Mouse (Mus musculus) hindbrain, embryonic 14.5 days (tissue): ENCODE data around the gene Sppl2c. TPM values are rescaled to one million over a fixed set of nuclear protein-coding genes. Genes with fewer than 3 reads are reported as not detected.
A peak's percentile ranks its signal among the peaks of the same experiment; 100 is the strongest.

Experiments
- ATAC-seq: fragments of 200-750 bp; cut with Nextera tagmentation; 2 replicates; pipeline ENCODE4 v1.8.0; 2017; ENCODE audit warnings: moderate number of reproducible peaks, mild to moderate bottlenecking, moderate TSS enrichment, moderate library complexity; ENCODE audit not compliant: low FRiP score
- DNase-seq: peaks from one replicate; pipeline ENCODE4 v3.0.0-alpha.2; 2015; ENCODE audit warnings: low spot score
- H3K27ac ChIP-seq: fragments of 300-500 bp; sonication (generic); 2 replicates; pipeline ENCODE4 v1.5.1; 2014; ENCODE audit warnings: mild to moderate bottlenecking, moderate library complexity
- H3K27me3 ChIP-seq: fragments of 300-500 bp; sonication (generic); 2 replicates; pipeline ENCODE4 v1.6.1; 2014; ENCODE audit warnings: mild to moderate bottlenecking, low read length, mixed read lengths; ENCODE audit not compliant: control insufficient read depth, insufficient read depth
- H3K36me3 ChIP-seq: fragments of 300-500 bp; sonication (generic); replicated peaks from 2 replicates; pipeline ENCODE4 v1.6.1; 2014; ENCODE audit not compliant: control insufficient read depth, insufficient read depth
- H3K4me1 ChIP-seq: fragments of 300-500 bp; sonication (generic); replicated peaks from 2 replicates; pipeline ENCODE4 v1.6.1; 2014; ENCODE audit warnings: antibody characterized with exemption, low read length, mixed read lengths; ENCODE audit not compliant: control insufficient read depth, insufficient read depth
- H3K4me2 ChIP-seq: fragments of 300-500 bp; sonication (generic); replicated peaks from 2 replicates; pipeline ENCODE4 v1.6.1; 2014; ENCODE audit warnings: mild to moderate bottlenecking, moderate library complexity
- H3K4me3 ChIP-seq: fragments of 300-500 bp; sonication (generic); replicated peaks from 2 replicates; pipeline ENCODE4 v1.5.1; 2014; ENCODE audit warnings: mild to moderate bottlenecking, low read length
- H3K9ac ChIP-seq: fragments of 300-500 bp; sonication (generic); 2 replicates; pipeline ENCODE4 v1.6.1; 2014
- H3K9me3 ChIP-seq: fragments of 300-500 bp; sonication (generic); 2 replicates; pipeline ENCODE4 v1.6.1; 2016; ENCODE audit warnings: low read length; ENCODE audit not compliant: control insufficient read depth
- WGBS: fragments of 180-500 bp; shearing (Covaris S2); extraction: QIAGEN DNeasy Blood & Tissue Kit; methylation state at CpG from one replicate; pipeline ENCODE4 v1.1.7; 2014; 5-methylcytosine and 5-hydroxymethylcytosine counted together
- polyA plus RNA-seq: library from polyadenylated mRNA; unstranded; fragments of >200 nt; fragmentation: Nextera tagmentation; extraction: Ambion mirVana; gene quantifications from 2 replicates; pipeline ENCODE4 v1.2.1, GENCODE M21; 2014

Sppl2c gene
- polyA plus RNA-seq, 1 experiment from 2014 or later = not detected

DNA sequence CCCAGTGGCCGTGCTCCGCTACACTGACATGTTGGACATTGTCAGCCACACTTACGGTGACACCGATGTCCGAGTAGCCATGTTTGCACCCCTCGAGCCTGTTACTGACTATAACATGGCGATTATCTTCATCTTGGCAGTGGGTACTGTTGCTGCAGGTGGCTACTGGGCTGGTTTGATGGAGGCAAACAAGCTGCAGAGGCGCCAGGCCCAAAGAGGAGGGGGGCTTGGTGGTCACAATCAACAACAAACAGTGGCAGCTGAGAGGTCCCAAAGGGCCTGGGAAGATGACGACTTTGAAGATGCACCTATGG, 667 bp downstream of the Sppl2c start:
- ATAC-seq (no peak), DNase-seq (no peak)
- Histone ChIP-seq H3K4me3 (no peak overlapping the region), H3K9me3 (no peaks in the 10 kb centered on the region), H3K27ac (no peak overlapping the region), H3K4me2 (no peak overlapping the region), H3K36me3 (no peaks in the 10 kb centered on the region), H3K4me1 (no peaks in the 10 kb centered on the region), H3K9ac (no peak overlapping the region), H3K27me3 (no peaks in the 10 kb centered on the region)
- whole genome bisulfite sequencing = 91% methylated on average over 9 of the region's 9 CpGs

DNA sequence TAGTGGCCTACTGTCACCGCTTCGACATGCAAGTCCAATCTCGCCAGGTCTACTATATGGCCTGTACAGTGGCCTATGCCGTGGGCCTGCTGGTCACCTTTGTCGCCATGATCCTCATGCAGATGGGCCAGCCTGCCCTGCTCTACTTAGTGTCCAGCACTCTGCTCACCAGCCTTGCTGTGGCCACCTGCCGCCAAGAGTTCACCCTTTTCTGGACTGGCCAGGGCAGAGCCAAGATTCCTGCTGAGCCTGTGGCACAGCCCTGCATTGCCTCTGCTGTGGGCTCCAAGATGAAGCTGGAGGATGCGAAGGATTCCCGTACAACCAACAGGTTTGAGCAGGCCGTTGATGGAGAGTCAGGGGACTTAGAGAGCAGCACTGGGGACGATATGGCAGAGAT, 1.6 kb downstream of the Sppl2c start:
- Histone ChIP-seq H3K4me3 (no peak overlapping the region), H3K27me3 (no peaks in the 10 kb centered on the region), H3K9me3 (no peaks in the 10 kb centered on the region), H3K36me3 (no peaks in the 10 kb centered on the region), H3K9ac (no peak overlapping the region), H3K27ac (no peak overlapping the region), H3K4me2 (no peak overlapping the region), H3K4me1 (no peaks in the 10 kb centered on the region)
- ATAC-seq (no peak), DNase-seq (no peak)
- WGBS = 94% methylated on average over 10 of the region's 10 CpGs

DNA sequence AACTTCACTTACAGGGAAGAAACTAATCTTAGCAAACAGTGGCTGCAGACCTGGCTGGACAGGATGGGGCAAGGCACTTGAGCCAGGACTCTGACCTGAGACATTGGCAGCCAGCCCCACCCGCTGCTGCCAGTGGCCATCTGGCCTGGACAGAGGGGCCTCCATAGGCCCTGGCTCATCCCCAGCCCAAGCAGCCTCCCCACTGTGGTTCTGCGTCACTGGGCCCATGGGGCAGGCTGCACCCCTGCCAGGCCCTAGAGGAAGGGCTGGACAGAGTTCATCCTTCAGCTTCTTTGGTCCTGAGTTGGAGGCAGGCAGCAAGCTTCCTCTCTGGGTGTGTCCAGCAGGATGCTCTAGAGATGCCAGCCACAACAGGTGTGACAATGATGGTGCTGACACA, 3.9 kb downstream of the Sppl2c start:
- Histone ChIP-seq H3K4me3 (no peak overlapping the region), H3K4me1 (no peaks in the 10 kb centered on the region), H3K36me3 (no peaks in the 10 kb centered on the region), H3K4me2 (no peak overlapping the region), H3K27ac (no peak overlapping the region), H3K9ac (no peak overlapping the region), H3K9me3 (no peaks in the 10 kb centered on the region), H3K27me3 (no peaks in the 10 kb centered on the region)
- WGBS = 76% methylated on average over 2 of the region's 2 CpGs
- ATAC-seq (no peak), DNase-seq (no peak)

DNA sequence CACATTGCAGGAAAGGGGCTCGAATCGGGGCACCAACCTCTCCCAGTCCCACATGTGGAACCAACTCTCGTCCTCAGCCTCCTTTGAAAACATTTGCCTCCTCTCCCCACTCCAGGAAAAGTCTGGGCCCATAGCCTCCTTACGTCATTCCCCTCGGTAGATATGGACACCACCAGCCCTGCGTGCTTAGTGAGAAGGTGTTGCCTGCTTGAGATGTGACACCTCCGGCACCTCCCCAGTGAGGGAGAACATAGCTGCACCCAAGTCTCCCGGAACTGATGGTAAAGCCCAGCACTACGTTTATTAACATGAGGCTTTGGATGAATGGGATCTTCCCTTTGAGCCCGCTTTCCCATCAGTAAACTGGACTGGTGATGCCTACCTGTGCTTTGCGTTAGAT, 9.3 kb downstream of the Sppl2c start:
- H3K4me3 ChIP-seq = no peak overlapping the region
- H3K27me3 ChIP-seq = peaks cover 17% of the 10 kb centered on the region; the same call in 1 of the 2 replicates
- no peaks in the 10 kb centered on the region for H3K36me3 ChIP-seq
- no peaks in the 10 kb centered on the region for H3K4me1 ChIP-seq
- no peaks in the 10 kb centered on the region for H3K9me3 ChIP-seq
- peak overlapping the region; percentile 24 for H3K4me2 ChIP-seq
- WGBS = 79% methylated on average over 11 of the region's 11 CpGs
- ATAC-seq = 0 out of 2 replicates have a peak, but pooled peaks have one; percentile 8
- H3K9ac ChIP-seq = no peak overlapping the region
- no peak for DNase-seq
- H3K27ac ChIP-seq = no peak overlapping the region

DNA sequence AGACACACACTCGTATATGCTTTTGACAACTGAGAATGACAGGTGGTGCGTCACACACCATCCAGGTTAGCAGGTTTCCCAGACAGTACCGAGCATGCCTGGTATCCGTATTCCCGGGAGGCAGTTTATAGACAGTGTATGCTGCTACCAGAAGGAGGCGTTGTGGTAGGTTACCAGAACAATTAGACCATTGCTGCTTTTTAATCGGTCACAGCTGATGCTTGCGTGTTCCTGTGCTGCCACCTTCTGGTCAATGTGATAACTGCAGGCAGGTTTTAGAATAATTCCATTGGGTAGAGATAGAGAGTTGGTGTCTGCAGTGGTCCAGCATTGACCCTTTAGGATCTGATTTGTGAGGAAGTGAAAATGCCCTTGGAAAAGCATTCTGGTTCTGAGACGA, 9.7 kb downstream of the Sppl2c start:
- Histone ChIP-seq H3K4me3 (no peak overlapping the region), H3K4me2 (peak overlapping the region; percentile 24), H3K27ac (no peak overlapping the region), H3K4me1 (no peaks in the 10 kb centered on the region), H3K36me3 (no peaks in the 10 kb centered on the region), H3K9me3 (no peaks in the 10 kb centered on the region), H3K27me3 (peaks cover 17% of the 10 kb centered on the region; the same call in 1 of the 2 replicates), H3K9ac (no peak overlapping the region)
- ATAC-seq = peak; percentile 79
- DNase-seq = peak; percentile 99
- 7% methylated on average over 9 of the region's 9 CpGs for WGBS

DNA sequence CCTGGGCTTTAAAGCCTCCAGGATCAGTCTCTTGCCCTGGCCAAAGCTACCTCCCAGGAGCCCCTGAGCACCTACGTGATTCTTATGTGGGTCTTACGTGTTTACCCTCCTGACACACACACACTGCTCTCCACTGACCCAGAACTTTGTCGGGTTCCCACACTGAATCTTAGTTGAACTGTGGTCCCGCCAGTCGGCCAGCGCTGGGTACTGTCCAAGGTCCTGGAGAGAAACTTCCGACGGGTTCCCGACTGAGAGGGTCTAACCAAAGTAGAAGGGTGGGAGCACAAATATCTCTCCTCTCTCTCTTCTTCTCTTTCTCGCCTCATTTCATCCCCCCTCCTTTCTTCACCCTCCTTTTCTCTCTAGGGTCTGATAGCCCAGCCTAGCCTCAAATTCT, 11.7 kb downstream of the Sppl2c start:
- DNase-seq (peak; percentile 55), ATAC-seq (no peak)
- 8% methylated on average over 10 of the region's 10 CpGs for whole genome bisulfite sequencing
- Histone ChIP-seq H3K27ac (no peak overlapping the region), H3K4me2 (no peak overlapping the region), H3K36me3 (no peaks in the 10 kb centered on the region), H3K9me3 (peaks cover 12% of the 10 kb centered on the region; the same call in 1 of the 2 replicates), H3K27me3 (peaks cover 17% of the 10 kb centered on the region; the same call in 1 of the 2 replicates), H3K4me1 (no peaks in the 10 kb centered on the region), H3K9ac (no peak overlapping the region), H3K4me3 (no peak overlapping the region)

DNA sequence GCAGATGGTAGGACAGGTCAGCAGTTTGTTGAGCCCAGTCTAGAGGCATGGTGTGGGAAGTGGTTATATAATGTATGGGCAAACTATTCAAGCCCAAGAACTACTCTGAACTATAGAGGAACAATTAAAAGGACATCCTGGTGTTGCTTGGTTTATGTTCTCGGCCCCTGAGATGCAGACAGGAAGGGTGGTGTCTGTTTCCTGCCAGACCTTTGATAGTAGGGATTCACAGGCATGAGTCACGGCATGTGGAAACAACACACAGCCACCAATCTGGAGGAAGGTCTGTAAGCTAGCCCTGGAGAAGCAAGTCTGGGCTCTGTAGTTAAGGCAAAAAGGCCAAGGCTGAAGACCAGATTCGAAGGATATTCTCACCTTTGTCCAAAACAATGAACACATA, 17.1 kb downstream of the Sppl2c start:
- H3K4me3 ChIP-seq = no peak overlapping the region
- H3K4me1 ChIP-seq = no peaks in the 10 kb centered on the region
- no peaks in the 10 kb centered on the region for H3K36me3 ChIP-seq
- DNase-seq (no peak), ATAC-seq (no peak)
- H3K9ac ChIP-seq = no peak overlapping the region
- H3K27me3 ChIP-seq = peaks cover 3% of the 10 kb centered on the region; the same call in 1 of the 2 replicates
- H3K4me2 ChIP-seq = no peak overlapping the region
- 82% methylated on average over 3 of the region's 3 CpGs for WGBS
- peaks cover 12% of the 10 kb centered on the region; the same call in 1 of the 2 replicates for H3K9me3 ChIP-seq
- no peak overlapping the region for H3K27ac ChIP-seq

DNA sequence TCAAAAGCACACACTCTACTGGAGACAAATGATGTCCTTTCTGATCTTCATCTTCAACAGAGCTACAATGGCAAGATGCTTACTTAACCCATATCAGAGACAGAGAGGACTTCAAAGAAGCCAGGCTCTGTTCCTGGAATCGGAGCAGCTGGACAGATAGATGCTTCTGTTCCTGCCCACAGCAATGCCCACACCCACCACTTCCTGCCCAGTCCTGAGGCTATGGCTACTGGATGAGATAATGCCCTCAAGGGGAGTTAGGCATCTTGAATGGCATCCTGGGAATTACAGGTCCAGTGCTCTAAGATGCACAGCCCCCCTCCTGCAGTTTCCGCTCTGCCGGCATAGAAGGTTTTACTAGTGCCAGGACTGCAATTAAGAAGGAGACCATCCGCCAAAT, 20.4 kb downstream of the Sppl2c start:
- Histone ChIP-seq H3K36me3 (no peaks in the 10 kb centered on the region), H3K4me3 (no peak overlapping the region), H3K4me1 (no peaks in the 10 kb centered on the region), H3K27ac (no peak overlapping the region), H3K27me3 (no peaks in the 10 kb centered on the region), H3K4me2 (no peak overlapping the region), H3K9ac (no peak overlapping the region), H3K9me3 (peaks cover 9% of the 10 kb centered on the region; the same call in 1 of the 2 replicates)
- 79% methylated on average over 4 of the region's 4 CpGs for WGBS
- ATAC-seq (no peak), DNase-seq (no peak)

DNA sequence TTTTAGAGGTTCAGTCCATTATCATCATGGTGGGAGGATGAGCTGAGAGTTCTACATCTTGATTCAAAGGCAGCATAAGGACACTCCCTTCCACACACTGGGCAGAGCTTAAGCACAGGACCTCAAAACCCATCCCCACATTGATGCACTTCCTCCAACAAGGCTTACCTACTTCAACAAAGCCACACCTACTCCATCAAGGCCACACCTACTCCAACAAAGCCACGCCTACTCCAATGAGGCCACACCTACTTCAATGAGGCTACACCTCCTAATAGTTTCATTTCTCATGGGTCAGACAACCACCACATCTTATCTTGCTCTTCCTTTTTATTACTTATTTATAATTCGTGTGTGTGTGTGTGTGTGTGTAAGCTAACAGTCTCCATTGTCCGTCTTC, 22.9 kb downstream of the Sppl2c start:
- H3K4me2 ChIP-seq = no peak overlapping the region
- H3K4me1 ChIP-seq = no peaks in the 10 kb centered on the region
- DNase-seq (no peak), ATAC-seq (no peak)
- H3K27ac ChIP-seq = no peak overlapping the region
- no peaks in the 10 kb centered on the region for H3K9me3 ChIP-seq
- H3K4me3 ChIP-seq = no peak overlapping the region
- no peaks in the 10 kb centered on the region for H3K36me3 ChIP-seq
- no peaks in the 10 kb centered on the region for H3K27me3 ChIP-seq
- no peak overlapping the region for H3K9ac ChIP-seq
- WGBS = 78% methylated on average over 3 of the region's 3 CpGs

DNA sequence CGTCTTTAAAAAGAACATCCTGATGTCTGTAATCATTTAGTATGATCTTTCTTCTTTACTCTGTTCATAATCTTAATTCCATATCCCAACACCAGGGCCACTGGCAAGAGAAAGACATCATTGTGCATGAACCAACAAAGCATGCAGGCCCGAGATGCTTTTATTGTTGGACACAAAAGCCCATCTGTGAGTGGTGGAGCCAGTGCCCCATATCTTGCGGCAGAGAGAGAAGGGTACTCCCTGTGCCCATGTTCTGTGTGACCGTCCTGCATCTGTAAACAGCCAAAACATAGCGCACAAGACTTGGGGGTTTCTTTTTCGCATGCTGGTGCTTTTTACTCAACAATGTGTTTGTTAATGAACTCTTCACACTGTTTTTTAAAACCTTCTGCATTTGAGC, 25.1 kb downstream of the Sppl2c start:
- DNase-seq = no peak
- Histone ChIP-seq H3K4me2 (no peak overlapping the region), H3K27me3 (no peaks in the 10 kb centered on the region), H3K9me3 (no peaks in the 10 kb centered on the region), H3K4me1 (no peaks in the 10 kb centered on the region), H3K9ac (no peak overlapping the region), H3K27ac (no peak overlapping the region), H3K4me3 (no peak overlapping the region), H3K36me3 (no peaks in the 10 kb centered on the region)
- WGBS = 83% methylated on average over 6 of the region's 6 CpGs
- no peak for ATAC-seq
